Mouse (Mus musculus): ENCODE results near the gene Plekhj1.

- no peak for TF ChIP-seq CTCF (IDR thresholded peaks at IDR 0.05; ENCODE audit: low read depth, low read length)
- no peak for TF ChIP-seq POLR2A (IDR thresholded peaks at IDR 0.05; ENCODE audit: extremely low read depth, insufficient read depth, low read length)
Observed at GRCm38 (mm10) chr10:80829359-80830278, 31.2 kb upstream of the Plekhj1 start.
